Mouse (Mus musculus): ENCODE measurements around the gene Sorcs2. TPM values are rescaled to one million over a fixed set of nuclear protein-coding genes. Genes with fewer than 3 reads are reported as not detected.

Gene Sorcs2
- polyA plus RNA-seq, 1 experiment from 2014 or later = 9.9 TPM

- H3K4me3 ChIP-seq (ENCODE audit: control insufficient read depth in 1 of 2, insufficient read depth in 1 of 2, low read depth in 1 of 2, low read length in 2 of 2) = no peak overlapping the region
- ATAC-seq (ENCODE audit: insufficient number of reproducible peaks, insufficient read depth, low FRiP score, low read depth) = 0 out of 2 replicates have a peak, but pooled peaks have one; percentile 51
- H3K9me3 ChIP-seq (ENCODE audit: control insufficient read depth, low read length) = no peaks in the 10 kb centered on the region
- no peaks in the 10 kb centered on the region for H3K27me3 ChIP-seq (ENCODE audit: control insufficient read depth, insufficient read depth, low read length)
- H3K36me3 ChIP-seq (ENCODE audit: control insufficient read depth, insufficient read depth, low read length) = no peaks in the 10 kb centered on the region
- H3K9ac ChIP-seq (ENCODE audit: low read length) = no peak overlapping the region
- peaks cover 18 to 25% of the 10 kb centered on the region in 2 experiments for H3K4me1 ChIP-seq (ENCODE audit: control insufficient read depth in 2 of 2, insufficient read depth in 2 of 2, low read length in 2 of 2)
- H3K4me2 ChIP-seq (ENCODE audit: low read length) = no peak overlapping the region
- peak overlapping the region; percentile 4 to 21; a peak in 2 of 4 replicates for H3K27ac ChIP-seq (replicated peaks in 1 of 2; ENCODE audit: control insufficient read depth in 1 of 2, insufficient read depth in 1 of 2, low read depth in 2 of 2, low read length in 2 of 2)
- WGBS = 67% methylated on average over 5 of the region's 5 CpGs
Observed at GRCm38 (mm10) chr5:36075172-36076074, 322.5 kb downstream of the Sorcs2 start.

- Histone ChIP-seq H3K36me3 (ENCODE audit: control insufficient read depth, insufficient read depth, low read length) (no peaks in the 10 kb centered on the region), H3K9ac (ENCODE audit: low read length) (no peak overlapping the region), H3K9me3 (ENCODE audit: control insufficient read depth, low read length) (no peaks in the 10 kb centered on the region), H3K4me3 (ENCODE audit: control insufficient read depth in 1 of 2, insufficient read depth in 1 of 2, low read depth in 1 of 2, low read length in 2 of 2) (no peak overlapping the region), H3K4me1 (ENCODE audit: control insufficient read depth in 2 of 2, insufficient read depth in 2 of 2, low read length in 2 of 2) (peaks cover 23 to 32% of the 10 kb centered on the region in 2 experiments), H3K27me3 (ENCODE audit: control insufficient read depth, insufficient read depth, low read length) (no peaks in the 10 kb centered on the region), H3K27ac (replicated peaks in 1 of 2; ENCODE audit: control insufficient read depth in 1 of 2, insufficient read depth in 1 of 2, low read depth in 2 of 2, low read length in 2 of 2) (peak overlapping the region; percentile 28 to 62; a peak in 3 of 4 replicates), H3K4me2 (ENCODE audit: low read length) (0 out of 2 replicates have a peak overlapping the region, but pooled peaks have one; percentile 7)
- 36% methylated on average over 6 of the region's 6 CpGs for WGBS
- ATAC-seq (ENCODE audit: insufficient number of reproducible peaks, insufficient read depth, low FRiP score, low read depth) = peak; percentile 70
Observed at GRCm38 (mm10) chr5:36069503-36070360, 328.2 kb downstream of the Sorcs2 start.

DNA sequence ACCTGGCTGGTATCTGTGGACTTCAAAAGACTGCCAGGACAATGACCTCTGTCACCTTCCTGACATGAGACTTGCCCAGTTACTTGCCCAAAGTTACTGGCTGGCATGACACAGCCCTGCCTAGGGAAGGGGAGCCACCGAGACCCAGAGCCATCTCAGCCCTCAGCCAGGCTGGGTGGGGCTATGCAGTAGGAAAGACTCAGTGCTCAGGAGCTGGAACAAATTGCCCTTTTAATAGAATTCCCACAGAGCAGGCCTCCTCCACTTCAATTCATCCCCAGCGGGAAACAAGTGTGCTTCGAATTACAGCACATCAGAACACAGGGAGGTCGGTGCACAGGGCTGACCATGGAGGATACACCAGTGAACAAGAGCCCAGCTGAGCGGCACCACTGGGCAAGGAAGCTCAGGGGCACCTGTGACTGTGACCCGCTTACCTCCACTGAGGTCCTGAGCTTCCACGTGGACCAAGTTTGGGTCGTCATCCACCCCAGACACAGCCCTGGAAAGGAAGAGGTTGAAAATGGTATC, 330.2 kb downstream of the Sorcs2 start:
- Histone ChIP-seq H3K9me3 (ENCODE audit: control insufficient read depth, low read length) (no peaks in the 10 kb centered on the region), H3K27ac (replicated peaks in 1 of 2; ENCODE audit: control insufficient read depth in 1 of 2, insufficient read depth in 1 of 2, low read depth in 2 of 2, low read length in 2 of 2) (no peak overlapping the region), H3K4me1 (ENCODE audit: control insufficient read depth in 2 of 2, insufficient read depth in 2 of 2, low read length in 2 of 2) (peaks cover 23 to 27% of the 10 kb centered on the region in 2 experiments), H3K36me3 (ENCODE audit: control insufficient read depth, insufficient read depth, low read length) (no peaks in the 10 kb centered on the region), H3K27me3 (ENCODE audit: control insufficient read depth, insufficient read depth, low read length) (no peaks in the 10 kb centered on the region), H3K4me3 (ENCODE audit: control insufficient read depth in 1 of 2, insufficient read depth in 1 of 2, low read depth in 1 of 2, low read length in 2 of 2) (no peak overlapping the region), H3K4me2 (ENCODE audit: low read length) (no peak overlapping the region), H3K9ac (ENCODE audit: low read length) (no peak overlapping the region)
- 75% methylated on average over 8 of the region's 8 CpGs for WGBS
- ATAC-seq (ENCODE audit: insufficient number of reproducible peaks, insufficient read depth, low FRiP score, low read depth) = no peak

- Histone ChIP-seq H3K27ac (replicated peaks in 1 of 2; ENCODE audit: control insufficient read depth in 1 of 2, insufficient read depth in 1 of 2, low read depth in 2 of 2, low read length in 2 of 2) (no peak overlapping the region), H3K27me3 (ENCODE audit: control insufficient read depth, insufficient read depth, low read length) (no peaks in the 10 kb centered on the region), H3K4me2 (ENCODE audit: low read length) (no peak overlapping the region), H3K9me3 (ENCODE audit: control insufficient read depth, low read length) (peaks cover 3% of the 10 kb centered on the region; the same call in 1 of the 2 replicates), H3K36me3 (ENCODE audit: control insufficient read depth, insufficient read depth, low read length) (peaks cover 9% of the 10 kb centered on the region; the same call in 1 of the 2 replicates), H3K9ac (ENCODE audit: low read length) (no peak overlapping the region), H3K4me1 (ENCODE audit: control insufficient read depth in 2 of 2, insufficient read depth in 2 of 2, low read length in 2 of 2) (no peaks in the 10 kb centered on the region), H3K4me3 (ENCODE audit: control insufficient read depth in 1 of 2, insufficient read depth in 1 of 2, low read depth in 1 of 2, low read length in 2 of 2) (no peak overlapping the region)
- 81% methylated on average over 14 of the region's 14 CpGs for WGBS
- no peak for ATAC-seq (ENCODE audit: insufficient number of reproducible peaks, insufficient read depth, low FRiP score, low read depth)
Observed at GRCm38 (mm10) chr5:36057804-36058322, 340.1 kb downstream of the Sorcs2 start.

GRCm38 (mm10) chr5:36056921-36057320, 341.0 kb downstream of the Sorcs2 start:
- WGBS = 95% methylated on average over 2 of the region's 2 CpGs
- H3K4me1 ChIP-seq (ENCODE audit: control insufficient read depth in 2 of 2, insufficient read depth in 2 of 2, low read length in 2 of 2) = no peaks in the 10 kb centered on the region

GRCm38 (mm10) chr5:36055876-36056275, 342.1 kb downstream of the Sorcs2 start:
- Histone ChIP-seq H3K27ac (replicated peaks in 1 of 2; ENCODE audit: control insufficient read depth in 1 of 2, insufficient read depth in 1 of 2, low read depth in 2 of 2, low read length in 2 of 2) (no peak overlapping the region), H3K4me3 (ENCODE audit: control insufficient read depth in 1 of 2, insufficient read depth in 1 of 2, low read depth in 1 of 2, low read length in 2 of 2) (no peak overlapping the region), H3K9me3 (ENCODE audit: control insufficient read depth, low read length) (peaks cover 3% of the 10 kb centered on the region; the same call in 1 of the 2 replicates), H3K27me3 (ENCODE audit: control insufficient read depth, insufficient read depth, low read length) (no peaks in the 10 kb centered on the region), H3K4me1 (ENCODE audit: control insufficient read depth in 2 of 2, insufficient read depth in 2 of 2, low read length in 2 of 2) (no peaks in the 10 kb centered on the region), H3K9ac (ENCODE audit: low read length) (no peak overlapping the region), H3K4me2 (ENCODE audit: low read length) (no peak overlapping the region), H3K36me3 (ENCODE audit: control insufficient read depth, insufficient read depth, low read length) (peaks cover 6% of the 10 kb centered on the region; the same call in 1 of the 2 replicates)
- WGBS = 86% methylated on average over 14 of the region's 14 CpGs
- no peak for ATAC-seq (ENCODE audit: insufficient number of reproducible peaks, insufficient read depth, low FRiP score, low read depth)

More at GRCm38 (mm10) chr5:36056921-36057320, 341.0 kb downstream of the Sorcs2 start:
- Histone ChIP-seq H3K36me3 (ENCODE audit: control insufficient read depth, insufficient read depth, low read length) (peaks cover 6% of the 10 kb centered on the region; the same call in 1 of the 2 replicates), H3K27me3 (ENCODE audit: control insufficient read depth, insufficient read depth, low read length) (no peaks in the 10 kb centered on the region), H3K4me2 (ENCODE audit: low read length) (no peak overlapping the region), H3K27ac (replicated peaks in 1 of 2; ENCODE audit: control insufficient read depth in 1 of 2, insufficient read depth in 1 of 2, low read depth in 2 of 2, low read length in 2 of 2) (no peak overlapping the region), H3K9me3 (ENCODE audit: control insufficient read depth, low read length) (peaks cover 3% of the 10 kb centered on the region; the same call in 1 of the 2 replicates), H3K9ac (ENCODE audit: low read length) (no peak overlapping the region), H3K4me3 (ENCODE audit: control insufficient read depth in 1 of 2, insufficient read depth in 1 of 2, low read depth in 1 of 2, low read length in 2 of 2) (no peak overlapping the region)
- ATAC-seq (ENCODE audit: insufficient number of reproducible peaks, insufficient read depth, low FRiP score, low read depth) = no peak

- H3K4me2 ChIP-seq (ENCODE audit: low read length) = no peak overlapping the region
- no peaks in the 10 kb centered on the region for H3K36me3 ChIP-seq (ENCODE audit: control insufficient read depth, insufficient read depth, low read length)
- no peaks in the 10 kb centered on the region for H3K27me3 ChIP-seq (ENCODE audit: control insufficient read depth, insufficient read depth, low read length)
- no peak overlapping the region for H3K4me3 ChIP-seq (ENCODE audit: control insufficient read depth in 1 of 2, insufficient read depth in 1 of 2, low read depth in 1 of 2, low read length in 2 of 2)
- no peak overlapping the region for H3K27ac ChIP-seq (replicated peaks in 1 of 2; ENCODE audit: control insufficient read depth in 1 of 2, insufficient read depth in 1 of 2, low read depth in 2 of 2, low read length in 2 of 2)
- H3K4me1 ChIP-seq (ENCODE audit: control insufficient read depth in 2 of 2, insufficient read depth in 2 of 2, low read length in 2 of 2) = no peaks in the 10 kb centered on the region
- ATAC-seq (ENCODE audit: insufficient number of reproducible peaks, insufficient read depth, low FRiP score, low read depth) = no peak
- H3K9me3 ChIP-seq (ENCODE audit: control insufficient read depth, low read length) = peaks cover 3% of the 10 kb centered on the region; the same call in 1 of the 2 replicates
- H3K9ac ChIP-seq (ENCODE audit: low read length) = no peak overlapping the region
- 63% methylated on average over 3 of the region's 3 CpGs for WGBS
Observed at GRCm38 (mm10) chr5:36054498-36054897, 343.4 kb downstream of the Sorcs2 start.

All from heart, embryonic 14.5 days (tissue).